Mouse (Mus musculus): ENCODE measurements around the gene Igfn1. TPM values are rescaled to one million over a fixed set of nuclear protein-coding genes. Genes with fewer than 3 reads are reported as not detected.

Igfn1 gene
- polyA plus RNA-seq, 1 experiment from 2014 or later: not detected

DNA sequence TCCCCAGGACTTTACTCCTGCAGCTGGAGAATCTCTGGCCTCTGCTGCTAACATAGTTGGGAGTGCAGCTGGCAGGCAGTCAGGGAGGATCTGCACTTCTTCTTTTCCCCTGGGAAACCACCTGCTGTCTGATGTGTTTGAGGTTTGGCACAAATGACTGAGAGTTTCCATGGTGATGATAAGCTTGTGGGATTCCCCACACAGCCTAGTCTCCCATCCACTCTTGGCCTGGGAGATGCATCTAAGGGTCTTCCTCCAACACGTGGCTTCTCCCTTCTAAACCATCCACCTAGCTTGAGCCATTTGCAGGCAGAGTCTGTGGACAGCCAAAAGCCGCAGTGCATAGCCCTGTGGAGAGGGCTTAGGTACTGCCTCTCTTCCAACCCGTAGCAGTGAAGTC, 76.3 kb downstream of the Igfn1 start:
- Histone ChIP-seq H3K36me3 (ENCODE audit: inconsistent target) (no peaks in the 10 kb centered on the region), H3K27ac (no peak overlapping the region), H3K4me3 (ENCODE audit: inconsistent target) (no peak overlapping the region), H3K79me2 (ENCODE audit: inconsistent target) (no peaks in the 10 kb centered on the region)
- 53% methylated on average over 3 of the region's 3 CpGs for WGBS (ENCODE audit: missing documents)

DNA sequence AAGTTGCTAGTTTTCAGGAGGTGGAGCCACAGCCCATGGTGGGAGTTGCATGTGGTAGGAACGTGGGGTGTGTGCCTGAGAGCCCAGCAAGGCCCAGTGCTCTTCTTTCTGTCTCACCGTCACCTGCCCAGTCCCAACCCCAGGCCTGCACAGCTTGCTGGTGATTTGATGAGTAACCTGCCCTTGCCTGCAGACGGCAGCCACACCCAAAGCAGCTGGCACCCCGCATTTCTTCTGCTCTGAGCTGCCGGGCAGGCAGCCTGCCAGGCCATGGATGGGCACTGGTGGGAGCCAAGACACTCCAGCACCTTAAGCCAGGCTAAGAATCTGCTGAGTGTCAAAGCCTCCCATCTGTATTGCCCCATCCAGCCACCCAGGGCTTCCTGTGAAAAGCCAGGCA, 80.3 kb downstream of the Igfn1 start:
- Histone ChIP-seq H3K79me2 (ENCODE audit: inconsistent target) (no peaks in the 10 kb centered on the region), H3K4me3 (ENCODE audit: inconsistent target) (no peak overlapping the region), H3K36me3 (ENCODE audit: inconsistent target) (no peaks in the 10 kb centered on the region), H3K27ac (no peak overlapping the region)
- 78% methylated on average over 5 of the region's 5 CpGs for WGBS (ENCODE audit: missing documents)

DNA sequence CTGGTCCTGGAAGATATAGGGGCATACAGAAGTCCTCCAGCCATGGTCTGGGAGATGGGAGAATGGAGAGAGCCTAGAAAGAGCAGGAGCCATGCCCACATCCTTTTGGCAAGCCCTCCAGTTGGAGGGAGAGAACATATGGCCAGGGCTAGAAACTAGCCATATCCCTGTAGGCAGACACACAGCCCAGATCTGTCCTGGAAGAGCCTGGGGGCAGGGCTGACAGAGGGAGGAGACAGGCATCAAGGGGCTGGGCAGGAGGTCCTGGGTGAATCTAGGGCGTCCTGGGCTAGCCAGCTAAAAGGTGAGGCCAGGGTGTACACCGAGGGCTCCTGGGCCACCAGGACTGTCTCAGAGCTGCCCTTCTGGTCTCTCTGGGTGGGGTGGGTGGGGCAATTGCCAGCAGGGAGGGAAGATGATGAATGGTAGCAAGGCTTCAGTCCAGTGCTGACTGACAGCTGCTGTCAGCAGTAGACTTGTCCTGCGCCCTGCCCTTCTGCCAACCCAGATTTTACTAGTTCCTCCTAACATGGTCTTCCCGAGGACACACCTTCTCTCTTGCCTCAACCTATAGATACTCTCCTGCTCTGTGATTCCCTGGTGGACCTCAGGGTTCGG, 81.7 kb downstream of the Igfn1 start:
- Histone ChIP-seq H3K27ac (no peak overlapping the region), H3K79me2 (ENCODE audit: inconsistent target) (no peaks in the 10 kb centered on the region), H3K36me3 (ENCODE audit: inconsistent target) (no peaks in the 10 kb centered on the region), H3K4me3 (ENCODE audit: inconsistent target) (no peak overlapping the region)
- WGBS (ENCODE audit: missing documents): 67% methylated on average over 4 of the region's 5 CpGs

GRCm38 (mm10) chr1:135923229-135923628, 82.9 kb downstream of the Igfn1 start:
- 76% methylated on average over 7 of the region's 7 CpGs for WGBS (ENCODE audit: missing documents)

GRCm38 (mm10) chr1:135918644-135919407, 87.3 kb downstream of the Igfn1 start, which contains the start of gene Pkp1:
Gene Pkp1 (minus strand): TSS chr1:135919207.
- H3K36me3 ChIP-seq (ENCODE audit: inconsistent target): no peaks in the 10 kb centered on the region
- H3K4me3 ChIP-seq (ENCODE audit: inconsistent target): no peak within 1 kb of the TSS
- no peak within 1 kb of the TSS for H3K27ac ChIP-seq
- 5% methylated on average over 66 of the region's 67 CpGs for WGBS (ENCODE audit: missing documents)
- no peaks in the 10 kb centered on the region for H3K79me2 ChIP-seq (ENCODE audit: inconsistent target)

More at GRCm38 (mm10) chr1:135923229-135923628, 82.9 kb downstream of the Igfn1 start:
- no peaks in the 10 kb centered on the region for H3K36me3 ChIP-seq (ENCODE audit: inconsistent target)
- no peaks in the 10 kb centered on the region for H3K79me2 ChIP-seq (ENCODE audit: inconsistent target)
- H3K27ac ChIP-seq: no peak overlapping the region
- H3K4me3 ChIP-seq (ENCODE audit: inconsistent target): no peak overlapping the region

GRCm38 (mm10) chr1:135917206-135917605, 88.9 kb downstream of the Igfn1 start:
- no peak overlapping the region for H3K4me3 ChIP-seq (ENCODE audit: inconsistent target)
- WGBS (ENCODE audit: missing documents): 34% methylated on average over 5 of the region's 5 CpGs

DNA sequence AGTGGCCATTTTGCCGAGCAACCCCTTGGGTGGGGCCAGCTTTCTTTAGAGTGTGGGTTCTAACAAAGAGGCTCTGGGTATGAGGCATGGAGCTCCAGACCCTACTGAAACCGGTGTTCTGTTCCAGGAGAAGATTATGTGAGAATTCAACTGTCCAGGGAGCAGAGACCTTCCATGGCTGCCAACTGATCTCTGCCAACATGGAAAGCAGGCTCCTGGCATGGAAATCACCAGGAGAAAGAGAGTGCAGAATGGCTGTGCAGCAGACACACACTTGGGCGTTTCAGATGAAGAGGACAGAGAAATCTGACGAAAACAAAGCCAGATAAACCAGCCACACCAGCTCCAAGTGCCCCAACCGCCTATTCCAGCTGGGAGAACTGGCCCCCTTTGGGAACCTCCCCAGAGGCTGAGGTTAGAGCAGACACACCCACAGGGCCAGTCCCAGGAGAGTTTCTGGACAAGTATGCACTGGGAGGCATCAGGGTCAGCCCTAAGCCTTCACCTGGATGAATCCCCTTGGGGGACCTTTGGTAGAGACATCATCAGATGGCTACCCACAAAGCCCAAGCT, 89.6 kb downstream of the Igfn1 start:
- 52% methylated on average over 5 of the region's 5 CpGs for WGBS (ENCODE audit: missing documents)
- Histone ChIP-seq H3K27ac (no peak overlapping the region), H3K36me3 (ENCODE audit: inconsistent target) (no peaks in the 10 kb centered on the region), H3K4me3 (ENCODE audit: inconsistent target) (no peak overlapping the region), H3K79me2 (ENCODE audit: inconsistent target) (no peaks in the 10 kb centered on the region)

More at GRCm38 (mm10) chr1:135917206-135917605, 88.9 kb downstream of the Igfn1 start:
- no peaks in the 10 kb centered on the region for H3K36me3 ChIP-seq (ENCODE audit: inconsistent target)
- no peak overlapping the region for H3K27ac ChIP-seq
- H3K79me2 ChIP-seq (ENCODE audit: inconsistent target): no peaks in the 10 kb centered on the region

DNA sequence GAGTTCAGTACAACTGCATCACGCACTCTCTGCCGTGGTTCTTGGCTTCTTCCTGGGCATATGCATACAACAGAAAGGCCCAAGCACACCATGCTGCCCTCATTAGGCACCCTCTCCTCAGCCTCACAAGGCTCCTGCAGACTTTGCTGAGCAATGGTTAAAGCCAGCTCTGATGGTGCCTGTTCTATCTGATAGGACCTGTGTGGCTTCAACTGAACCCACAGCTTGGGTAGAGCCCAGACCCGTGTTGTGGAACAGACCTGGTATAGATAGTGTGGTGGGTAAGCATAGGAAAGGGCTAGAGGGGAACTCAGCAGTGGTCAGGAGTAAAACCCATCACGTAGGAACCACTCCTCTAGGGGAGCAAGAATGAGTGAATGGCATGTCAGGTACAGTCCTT, 92.5 kb downstream of the Igfn1 start:
- Histone ChIP-seq H3K27ac (no peak overlapping the region), H3K79me2 (ENCODE audit: inconsistent target) (no peaks in the 10 kb centered on the region), H3K36me3 (ENCODE audit: inconsistent target) (no peaks in the 10 kb centered on the region), H3K4me3 (ENCODE audit: inconsistent target) (no peak overlapping the region)
- 68% methylated on average over 4 of the region's 4 CpGs for WGBS (ENCODE audit: missing documents)

- WGBS (ENCODE audit: missing documents): 13% methylated on average over 6 of the region's 6 CpGs
- Histone ChIP-seq H3K4me3 (ENCODE audit: inconsistent target) (no peak overlapping the region), H3K79me2 (ENCODE audit: inconsistent target) (no peaks in the 10 kb centered on the region), H3K36me3 (ENCODE audit: inconsistent target) (no peaks in the 10 kb centered on the region), H3K27ac (no peak overlapping the region)
Measured at GRCm38 (mm10) chr1:135909381-135909780, 96.8 kb downstream of the Igfn1 start.

DNA sequence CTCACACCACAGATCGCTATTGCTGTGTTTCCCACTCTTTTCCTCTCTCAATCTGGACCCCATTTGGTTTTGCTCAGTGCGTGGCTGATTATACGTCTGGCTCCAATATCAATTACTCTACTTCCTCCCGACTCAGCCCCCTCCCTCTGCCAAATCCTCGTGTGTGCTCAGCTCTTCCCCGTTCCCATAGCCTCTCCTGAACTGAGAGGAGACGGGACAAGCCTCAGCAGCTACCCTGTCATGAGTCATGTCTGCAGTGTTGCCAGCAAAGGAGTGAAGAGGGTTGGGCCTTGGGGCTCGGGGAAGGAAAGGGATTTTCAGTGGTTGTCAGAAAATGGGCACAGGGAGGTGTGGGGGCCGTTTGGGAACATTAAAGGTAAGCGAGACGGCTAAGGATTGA, 99.4 kb downstream of the Igfn1 start:
- Histone ChIP-seq H3K27ac (no peak overlapping the region), H3K36me3 (ENCODE audit: inconsistent target) (no peaks in the 10 kb centered on the region), H3K79me2 (ENCODE audit: inconsistent target) (no peaks in the 10 kb centered on the region), H3K4me3 (ENCODE audit: inconsistent target) (no peak overlapping the region)
- 79% methylated on average over 11 of the region's 11 CpGs for WGBS (ENCODE audit: missing documents)

Other genes starting within 250 kb of the Igfn1 start
- gene Phlda3, start 240.2 kb downstream of the Igfn1 start, polyA plus RNA-seq (2018): 3.9 to 19.2 TPM (median 14.7 TPM) in 3 replicates
- gene Tnni1, start 226.9 kb downstream of the Igfn1 start, polyA plus RNA-seq (2018): not detected in 3 replicates
- 0.30 to 0.49 TPM (median 0.36 TPM) in 3 replicates for gene Lad1, start 187.7 kb downstream of the Igfn1 start, polyA plus RNA-seq (2018)
- gene Tnnt2, start 170.0 kb downstream of the Igfn1 start, polyA plus RNA-seq (2018): not detected in 3 replicates
- not detected in 3 replicates for gene Pkp1, start 87.1 kb downstream of the Igfn1 start, polyA plus RNA-seq (2018)
- 10.4 to 13.9 TPM (median 11.0 TPM) in 3 replicates for gene Tmem9, start 1.8 kb upstream of the Igfn1 start, polyA plus RNA-seq (2018)
- not detected in 3 replicates for gene Ascl5, start 44.5 kb upstream of the Igfn1 start, polyA plus RNA-seq (2018)
- not detected in 3 replicates for gene Cacna1s, start 46.4 kb upstream of the Igfn1 start, polyA plus RNA-seq (2018)
- 7.3 to 9.8 TPM (median 9.5 TPM) in 3 replicates for gene Kif21b, start 125.0 kb upstream of the Igfn1 start, polyA plus RNA-seq (2018)
- not detected in 3 replicates for gene Mroh3, start 206.5 kb upstream of the Igfn1 start, polyA plus RNA-seq (2018)
- not detected in 3 replicates for gene Inava, start 227.9 kb upstream of the Igfn1 start, polyA plus RNA-seq (2018)